In the genomic region with DNA sequence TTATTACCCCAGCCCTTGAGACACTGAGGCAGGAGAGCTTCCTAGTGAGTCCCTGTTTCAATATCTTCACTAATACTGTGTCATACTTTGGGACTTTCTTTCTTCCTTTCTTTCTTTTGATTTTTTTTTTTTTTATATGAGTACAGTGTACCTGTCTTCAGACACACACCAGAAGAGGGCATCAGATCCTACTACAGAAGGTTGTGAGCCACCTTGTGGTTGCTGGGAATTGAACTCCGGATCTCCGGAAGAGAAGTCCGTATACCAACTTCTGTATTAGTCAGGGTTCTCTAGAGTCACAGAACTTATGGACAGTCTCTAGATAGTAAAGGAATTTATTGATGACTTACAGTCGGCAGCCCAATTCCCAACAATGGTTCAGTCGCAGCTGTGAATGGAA, we compare ENCODE assay signal across 14 mouse cellular contexts. TPM values are rescaled to one million over a fixed set of nuclear protein-coding genes. Genes with fewer than 3 reads are reported as not detected.
"Had no signal": no experiment of that assay in that cellular context is flagged by ENCODE, and none has a peak within 500 bp of the region (broad histone marks: within the 10 kb centered on the region; RNA-seq: fewer than 3 reads in every experiment).

No protein-coding gene starts in this region.

RNA-seq across cellular contexts. Expression of gene Pou5f1, which starts 2.5 kb away (rescaled TPM):
- total RNA-seq: monocyte, adult 5-6 weeks; neutrophil, adult 5-6 weeks had no signal
- polyA plus RNA-seq: liver, embryonic 15.5 days; lung, embryonic 14.5 days; lung, embryonic 16.5 days; macrophage; midbrain, embryonic 12.5 days; midbrain, embryonic 14.5 days; midbrain, embryonic 16.5 days; neural tube, embryonic 12.5 days; neural tube, embryonic 14.5 days; spleen, adult 2 months; stomach, embryonic 15.5 days had no signal

RNA-seq across cellular contexts. Expression of gene Psors1c2, which starts 24.7 kb away (rescaled TPM):
- total RNA-seq: megakaryocyte progenitor cell, adult 5-6 weeks; monocyte, adult 5-6 weeks; neutrophil, adult 5-6 weeks had no signal
- polyA plus RNA-seq: macrophage had no signal

RNA-seq across cellular contexts. Expression of gene H2-Q10, which starts 38.4 kb away (rescaled TPM):
- polyA plus RNA-seq: midbrain, embryonic 14.5 days had no signal
